Mouse (Mus musculus) MEL (cell line): ENCODE results near the gene Mob4. TPM values are rescaled to one million over a fixed set of nuclear protein-coding genes. Genes with fewer than 3 reads are reported as not detected.

Source experiments
- DNase-seq: peaks from one replicate; pipeline ENCODE4 v3.0.0; 2011; ENCODE audit warnings: low read depth, low spot score
- H3K27ac ChIP-seq: 2 replicates; pipeline ENCODE4 v1.5.1; 2012; ENCODE audit warnings: low read depth, mild to moderate bottlenecking, control low read depth, low read length, moderate library complexity; ENCODE audit not compliant: control insufficient read depth
- H3K27me3 ChIP-seq, 2 experiments: fragments of 150-350 bp in 1 of 2; sonication (generic) in 1 of 2; 2 replicates each; pipeline ENCODE4 v1.6.1; 2012; ENCODE audit warnings: low read length in 2 of 2, mild to moderate bottlenecking in 2 of 2, improper control_type of control experiment in 1 of 2, moderate library complexity in 1 of 2; ENCODE audit not compliant: insufficient read depth in 2 of 2, control insufficient read depth in 1 of 2
- H3K36me3 ChIP-seq, 2 experiments: 2 replicates each; pipeline ENCODE4 v1.6.1; 2012 to 2014; ENCODE audit warnings: low read length in 2 of 2, improper control_type of control experiment in 1 of 2, inconsistent platforms in 1 of 2, mild to moderate bottlenecking in 1 of 2; ENCODE audit not compliant: insufficient read depth in 2 of 2, control insufficient read depth in 1 of 2
- H3K4me1 ChIP-seq, 2 experiments: fragments of 150-350 bp in 1 of 2; sonication (generic) in 1 of 2; 2 replicates each; pipeline ENCODE4 v1.6.1; 2012; ENCODE audit warnings: low read length in 2 of 2, improper control_type of control experiment in 1 of 2, mild to moderate bottlenecking in 1 of 2; ENCODE audit not compliant: insufficient read depth in 2 of 2, control insufficient read depth in 1 of 2
- H3K4me3 ChIP-seq, 2 experiments: fragments of 150-350 bp in 1 of 2; sonication (generic) in 1 of 2; 2 replicates each; pipeline ENCODE4 v1.5.1; 2012; ENCODE audit warnings: low read depth in 2 of 2, low read length in 2 of 2, mild to moderate bottlenecking in 2 of 2, moderate library complexity in 2 of 2, control low read depth in 1 of 2, improper control_type of control experiment in 1 of 2; ENCODE audit not compliant: control insufficient read depth in 1 of 2, insufficient read depth in 1 of 2
- H3K79me2 ChIP-seq: 2 replicates; pipeline ENCODE4 v1.6.1; 2012; ENCODE audit warnings: mild to moderate bottlenecking, low read length, moderate library complexity; ENCODE audit not compliant: control insufficient read depth, poor library complexity, insufficient read depth
- H3K9ac ChIP-seq: 2 replicates; pipeline ENCODE4 v1.6.1; 2012; ENCODE audit warnings: low read depth, mild to moderate bottlenecking, control low read depth, low read length, moderate library complexity; ENCODE audit not compliant: control insufficient read depth, poor library complexity, severe bottlenecking
- H3K9me3 ChIP-seq: fragments of 150-350 bp; sonication (generic); replicated peaks from 2 replicates; pipeline ENCODE4 v1.6.1; 2012; ENCODE audit warnings: mild to moderate bottlenecking, low read length, improper control_type of control experiment, moderate library complexity; ENCODE audit not compliant: insufficient read depth
- BHLHE40 ChIP-seq: IDR thresholded peaks from 2 replicates; pipeline ENCODE4 v1.6.1; 2012; ENCODE audit warnings: low read depth, mild to moderate bottlenecking, inconsistent platforms, low read length, improper control_type of control experiment, borderline replicate concordance
- CHD1 ChIP-seq: IDR thresholded peaks from 2 replicates; pipeline ENCODE4 v1.6.1; 2012; ENCODE audit warnings: low read depth, mild to moderate bottlenecking, inconsistent platforms, low read length, improper control_type of control experiment
- CHD2 ChIP-seq: IDR thresholded peaks from 2 replicates; pipeline ENCODE4 v1.6.1; 2011; ENCODE audit warnings: low read length, improper control_type of control experiment
- EP300 ChIP-seq, 2 experiments: IDR thresholded peaks; 2 replicates each; pipeline ENCODE4 v1.6.1; 2011; ENCODE audit warnings: improper control_type of control experiment in 2 of 2, low read length in 2 of 2, low read depth in 1 of 2, mild to moderate bottlenecking in 1 of 2
- GABPA ChIP-seq: IDR thresholded peaks from 2 replicates; pipeline ENCODE4 v1.6.1; 2012; ENCODE audit warnings: low read depth, mild to moderate bottlenecking, inconsistent platforms, low read length, improper control_type of control experiment, moderate library complexity
- HCFC1 ChIP-seq: IDR thresholded peaks from 2 replicates; pipeline ENCODE4 v1.6.1; 2012; ENCODE audit warnings: low read depth, mild to moderate bottlenecking, inconsistent platforms, low read length, improper control_type of control experiment, moderate library complexity
- MAFK ChIP-seq: IDR thresholded peaks from 2 replicates; pipeline ENCODE4 v1.6.1; 2011; ENCODE audit warnings: low read depth, mild to moderate bottlenecking, low read length, improper control_type of control experiment, borderline replicate concordance
- MAX ChIP-seq: IDR thresholded peaks from 2 replicates; pipeline ENCODE4 v1.6.1; 2011; ENCODE audit warnings: low read length, improper control_type of control experiment
- MEF2A ChIP-seq: IDR thresholded peaks from 2 replicates; pipeline ENCODE4 v1.6.1; 2014; ENCODE audit warnings: low read depth, mild to moderate bottlenecking, inconsistent platforms, low read length, improper control_type of control experiment; ENCODE audit not compliant: poor library complexity, insufficient replicate concordance, severe bottlenecking; ENCODE audit errors: extremely low read depth
- MYB ChIP-seq: IDR thresholded peaks from 2 replicates; pipeline ENCODE4 v1.6.1; 2011; ENCODE audit warnings: mild to moderate bottlenecking, low read depth, low read length, improper control_type of control experiment
- NRF1 ChIP-seq: IDR thresholded peaks from 2 replicates; pipeline ENCODE4 v1.6.1; 2014; ENCODE audit warnings: low read depth, mild to moderate bottlenecking, inconsistent platforms, low read length, improper control_type of control experiment, moderate library complexity; ENCODE audit not compliant: poor library complexity, insufficient read depth, severe bottlenecking
- POLR2A ChIP-seq, 2 experiments: IDR thresholded peaks; 2 replicates each; pipeline ENCODE4 v1.6.1; 2011 to 2012; ENCODE audit warnings: low read length in 2 of 2, mild to moderate bottlenecking in 2 of 2, control low read depth in 1 of 2, improper control_type of control experiment in 1 of 2, low read depth in 1 of 2, moderate library complexity in 1 of 2; ENCODE audit not compliant: control insufficient read depth in 1 of 2, insufficient read depth in 1 of 2, poor library complexity in 1 of 2
- POLR2AphosphoS5 ChIP-seq: IDR thresholded peaks from 2 replicates; pipeline ENCODE4 v1.6.1; 2012; ENCODE audit warnings: low read depth, borderline replicate concordance, mild to moderate bottlenecking, inconsistent platforms, low read length, moderate library complexity, mixed read lengths
- RAD21 ChIP-seq: IDR thresholded peaks from 2 replicates; pipeline ENCODE4 v1.6.1; 2011; ENCODE audit warnings: mild to moderate bottlenecking, low read depth, low read length, improper control_type of control experiment
- SMC3 ChIP-seq: IDR thresholded peaks from 2 replicates; pipeline ENCODE4 v1.6.1; 2011; ENCODE audit warnings: low read depth, low read length, improper control_type of control experiment
- TCF12 ChIP-seq: IDR thresholded peaks from 2 replicates; pipeline ENCODE4 v1.6.1; 2014; ENCODE audit warnings: low read depth, mild to moderate bottlenecking, inconsistent platforms, low read length, improper control_type of control experiment, moderate library complexity
- USF2 ChIP-seq, 2 experiments: IDR thresholded peaks; 2 replicates each; pipeline ENCODE4 v1.6.1; 2011 to 2012; ENCODE audit warnings: improper control_type of control experiment in 2 of 2, low read length in 2 of 2, borderline replicate concordance in 1 of 2, inconsistent platforms in 1 of 2, low read depth in 1 of 2, mild to moderate bottlenecking in 1 of 2; ENCODE audit not compliant: insufficient read depth in 1 of 2
- ZKSCAN1 ChIP-seq: IDR thresholded peaks from 2 replicates; pipeline ENCODE4 v1.6.1; 2012; ENCODE audit warnings: low read depth, mild to moderate bottlenecking, inconsistent platforms, low read length, improper control_type of control experiment, moderate library complexity
- ZMIZ1 ChIP-seq: IDR thresholded peaks from 2 replicates; pipeline ENCODE4 v1.6.1; 2012; ENCODE audit warnings: low read depth, mild to moderate bottlenecking, inconsistent platforms, low read length, improper control_type of control experiment, moderate library complexity
- ZNF384 ChIP-seq: IDR thresholded peaks from 2 replicates; pipeline ENCODE4 v1.6.1; 2012; ENCODE audit warnings: low read depth, mild to moderate bottlenecking, inconsistent platforms, low read length, improper control_type of control experiment
- polyA plus RNA-seq, 2 experiments: library from polyadenylated mRNA; stranded (reverse) in 1 of 2; unstranded in 1 of 2; fragments of >175 nt in 1 of 2; fragments of >200 nt in 1 of 2; gene quantifications; 2 replicates each; pipeline versions ENCODE4 v1.2.1 to v1.2.4; 2012; ENCODE audit warnings: low replicate concordance in 2 of 2, low read depth in 1 of 2; ENCODE audit not compliant: insufficient read length in 2 of 2, insufficient read depth in 1 of 2, missing spikeins in 1 of 2
- total RNA-seq: library from RNA; depleted of rRNA; stranded (reverse); fragments of 300-350 nt; gene quantifications from 2 replicates; pipeline ENCODE4 v1.2.3, GENCODE M21; 2012

Gene Mob4
- total and polyA plus RNA-seq, 3 experiments, result 22.0 to 62.1 (median 26.6) TPM

- no peaks in the 10 kb centered on the region for H3K4me1 ChIP-seq
- TF ChIP-seq ZKSCAN1 (no peak), TCF12 (no peak), MYB (no peak), CHD1 (no peak), BHLHE40 (no peak), MEF2A (no peak), ZMIZ1 (no peak), NRF1 (no peak), HCFC1 (no peak), POLR2A (IDR thresholded peaks at IDR 0.05; ENCODE audit: control insufficient read depth in 1 of 2, insufficient read depth in 1 of 2, low read depth in 1 of 2, low read length in 2 of 2, poor library complexity in 1 of 2) (no peak), CHD2 (no peak), ZNF384 (no peak), EP300 (IDR thresholded peaks at IDR 0.05; ENCODE audit: low read depth in 1 of 2, low read length in 2 of 2) (no peak)
- TF ChIP-seq, all 39 proteins: peak for 0
- Histone ChIP-seq H3K79me2 (no peaks in the 10 kb centered on the region), H3K9ac (no peak overlapping the region), H3K36me3 (no peaks in the 10 kb centered on the region), H3K27ac (no peak overlapping the region), H3K27me3 (no peaks in the 10 kb centered on the region), H3K4me3 (no peak overlapping the region), H3K9me3 (no peaks in the 10 kb centered on the region)
- no peak for DNase-seq
Observed at GRCm38 (mm10) chr1:55162781-55163180, 31.8 kb downstream of the Mob4 start.

GRCm38 (mm10) chr1:55164005-55164404 lies 33.0 kb downstream of the Mob4 start:
- no peak for TF ChIP-seq MAX
- TF ChIP-seq POLR2AphosphoS5, result no peak
- no peak for TF ChIP-seq ZNF384
- TF ChIP-seq HCFC1, result no peak
- no peak for TF ChIP-seq USF2 (IDR thresholded peaks at IDR 0.05; ENCODE audit: borderline replicate concordance in 1 of 2, insufficient read depth in 1 of 2, low read depth in 1 of 2, low read length in 2 of 2)
- TF ChIP-seq BHLHE40, result no peak
- no peak for TF ChIP-seq MAFK
- TF ChIP-seq RAD21, result no peak
- no peak for TF ChIP-seq SMC3
- TF ChIP-seq GABPA, result no peak
- no peaks in the 10 kb centered on the region for H3K27me3 ChIP-seq
- H3K79me2 ChIP-seq, result no peaks in the 10 kb centered on the region
- no peaks in the 10 kb centered on the region for H3K36me3 ChIP-seq
- H3K9ac ChIP-seq, result no peak overlapping the region
- no peak overlapping the region for H3K27ac ChIP-seq
- H3K4me1 ChIP-seq, result no peaks in the 10 kb centered on the region
- no peak overlapping the region for H3K4me3 ChIP-seq
- H3K9me3 ChIP-seq, result no peaks in the 10 kb centered on the region
- no peak for DNase-seq
